Mouse (Mus musculus) embryo, embryonic 10.5 days (tissue): ENCODE data around the gene Fntb.

Source experiments
- DNase-seq: peaks from one replicate; pipeline ENCODE4 v3.0.0-alpha.2; 2015; ENCODE audit warnings: low spot score

The Fntb gene

GRCm38 (mm10) chr12:76957688-76958087, 192.3 kb downstream of the Fntb start:
- DNase-seq = no peak

- DNase-seq = peak; percentile 29
These were observed 195.9 kb downstream of the Fntb start for GRCm38 (mm10) chr12:76961052-76961931.

GRCm38 (mm10) chr12:76961932-76962891, 196.8 kb downstream of the Fntb start, which contains the start of gene Max:
Max (minus strand) TSS chr12:76962201.
- peak; percentile 100 for DNase-seq

GRCm38 (mm10) chr12:76965089-76965488, 199.7 kb downstream of the Fntb start:
- DNase-seq = no peak

GRCm38 (mm10) chr12:76965876-76966275, 200.5 kb downstream of the Fntb start:
- DNase-seq = peak; percentile 66
